Mouse (Mus musculus): ENCODE results near the gene H13.
"Not testable (repeated sequence)": the region's sequence is repeated elsewhere in the genome, so short reads cannot be mapped to it uniquely, and the experiment has no call there.

Gene H13

DNA sequence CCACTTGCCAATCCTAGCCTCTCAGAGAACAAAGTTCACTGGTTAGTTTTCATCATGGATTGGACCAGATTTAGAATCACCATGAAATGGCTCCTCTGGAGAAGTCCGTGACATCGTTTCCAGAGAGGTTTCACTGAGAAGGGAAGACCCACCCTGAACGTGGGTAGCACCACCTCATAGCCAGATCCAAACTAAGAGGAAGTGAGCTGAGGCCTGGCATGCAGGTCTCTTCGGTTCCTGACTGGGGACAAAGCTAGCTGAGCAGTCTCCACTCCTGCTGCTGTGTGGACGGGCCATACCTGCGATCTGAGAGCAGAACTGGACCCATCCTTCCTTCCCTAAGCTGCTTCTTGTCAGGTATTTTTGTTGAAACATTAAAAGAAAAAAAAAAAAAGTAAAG is 8.1 kb upstream of the H13 start:
- DNase-seq (ENCODE audit: low read depth, low spot score), result no peak

DNA sequence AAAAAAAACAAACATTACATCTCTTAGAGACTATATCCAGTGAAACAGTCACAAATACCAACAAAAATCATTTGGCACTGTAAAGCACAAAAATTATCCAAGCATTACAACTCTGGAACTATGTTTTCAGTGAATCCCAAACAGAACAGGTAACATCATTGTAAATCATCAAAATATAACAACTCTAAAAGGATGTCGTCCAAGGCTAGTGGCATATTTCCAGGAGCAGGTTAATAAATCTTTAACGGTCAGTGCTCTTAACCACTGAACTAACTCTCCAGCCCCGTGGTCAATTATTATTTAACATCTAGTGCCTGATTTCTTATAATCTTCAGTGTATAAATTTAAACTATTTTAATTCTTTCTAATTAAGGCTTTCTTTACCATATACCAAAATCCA is 3.1 kb upstream of the H13 start:
- DNase-seq (ENCODE audit: low read depth, low spot score), result not testable (repeated sequence)

GRCm38 (mm10) chr2:152669639-152670484 is 601 bp downstream of the H13 start:
- peak; percentile 40 for DNase-seq (ENCODE audit: low read depth, low spot score)

DNA sequence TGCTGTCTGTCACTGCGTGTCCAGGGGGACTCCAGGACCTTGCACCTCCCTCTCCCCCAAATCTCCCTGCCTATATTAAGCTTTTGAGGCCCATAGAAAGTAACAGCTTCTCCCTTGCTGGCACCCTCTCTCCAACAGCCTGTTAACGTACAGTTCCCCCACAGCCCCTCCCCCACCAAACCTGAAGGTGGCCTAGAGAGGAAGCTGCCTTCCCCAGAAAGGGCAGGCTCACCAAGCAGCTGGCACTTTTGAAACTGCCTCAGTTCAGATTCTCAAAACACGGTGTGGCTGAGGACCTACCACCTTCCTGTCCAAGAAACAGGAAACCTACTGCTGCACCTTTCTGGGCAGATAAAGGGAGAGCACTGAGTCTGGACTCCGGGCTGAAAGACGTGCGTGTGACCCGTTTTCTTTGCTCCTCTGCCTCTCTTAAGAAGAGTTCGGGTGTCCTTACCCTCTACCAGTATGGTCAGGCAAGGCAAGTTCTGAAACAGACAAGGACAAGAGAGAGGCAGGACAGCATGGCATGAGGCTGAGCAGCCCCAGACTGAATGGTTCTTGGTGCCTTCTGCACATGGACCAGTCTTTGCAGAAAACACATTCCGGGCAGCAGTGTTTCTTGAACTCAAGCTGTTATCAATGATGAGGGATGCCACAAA is 1.9 kb downstream of the H13 start:
- no peak for DNase-seq (ENCODE audit: low read depth, low spot score)

GRCm38 (mm10) chr2:152671642-152671999 is 2.4 kb downstream of the H13 start:
- DNase-seq (ENCODE audit: low read depth, low spot score), result peak; percentile 88

DNA sequence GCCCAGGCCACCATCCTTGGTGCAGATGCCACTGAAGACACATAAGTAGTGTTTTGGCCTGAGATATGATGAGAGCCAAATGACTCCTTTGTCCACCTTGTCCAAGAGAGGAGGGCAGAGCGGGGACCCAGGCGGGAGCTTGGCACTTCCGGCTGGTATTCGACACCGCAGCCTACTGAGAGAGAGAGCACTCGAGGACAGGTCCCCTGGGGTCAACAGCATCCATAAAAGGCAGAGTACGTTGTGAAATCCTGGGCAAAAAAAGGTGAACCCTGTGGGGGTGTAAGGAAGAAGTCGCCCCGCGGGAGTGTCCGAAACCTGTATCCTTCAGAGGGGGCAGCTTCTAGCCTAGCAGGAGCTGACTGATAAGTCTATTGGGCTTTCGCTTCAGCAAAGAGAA is 2.9 kb downstream of the H13 start:
- DNase-seq (ENCODE audit: low read depth, low spot score), result no peak

GRCm38 (mm10) chr2:152674148-152674547 is 4.9 kb downstream of the H13 start:
- no peak for DNase-seq (ENCODE audit: low read depth, low spot score)

DNA sequence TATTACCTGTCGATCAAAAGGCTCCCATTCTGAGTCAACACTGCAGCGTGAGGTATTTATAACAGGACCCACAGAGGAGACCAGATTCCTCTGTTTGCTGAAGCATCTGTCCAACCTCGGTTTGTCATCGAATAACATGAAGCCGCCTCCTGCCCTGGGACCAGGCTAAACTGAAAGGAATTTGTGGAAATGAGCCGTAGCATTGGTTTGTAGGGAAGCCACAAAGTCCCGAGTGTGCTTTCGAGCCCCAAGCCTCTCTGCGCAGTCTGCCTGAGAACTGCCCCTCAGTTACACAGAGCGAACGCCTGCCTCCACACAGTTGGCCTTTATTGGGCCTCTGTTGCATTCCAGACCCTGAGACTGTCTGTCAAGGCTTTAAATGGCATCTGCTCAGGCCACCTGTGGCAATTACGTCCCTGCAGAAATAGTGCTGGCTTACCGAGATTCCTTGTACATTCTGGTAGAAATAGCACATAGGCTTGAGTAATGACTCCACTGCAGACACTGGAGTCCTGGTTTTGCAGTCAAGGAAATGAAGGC is 6.1 kb downstream of the H13 start:
- no peak for DNase-seq (ENCODE audit: low read depth, low spot score)

DNA sequence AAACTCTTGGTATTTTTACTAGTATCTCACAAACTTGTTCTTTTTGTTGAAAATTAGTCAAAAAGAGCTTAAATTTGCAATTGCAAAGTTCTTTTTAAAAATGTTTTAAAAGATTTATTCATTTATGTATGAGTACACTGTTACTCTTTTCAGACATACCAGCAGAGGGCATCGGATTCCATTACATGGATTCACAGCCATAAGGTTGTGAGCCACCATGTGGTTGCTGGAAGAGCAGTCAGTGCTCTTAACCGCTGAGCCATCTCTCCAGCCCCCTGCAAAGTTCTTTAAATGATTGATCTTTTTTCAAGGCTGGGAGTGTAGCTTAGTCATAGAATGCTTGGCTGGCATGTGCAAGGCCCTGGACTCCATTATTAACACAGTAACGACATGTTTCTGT is 9.0 kb downstream of the H13 start:
- DNase-seq (ENCODE audit: low read depth, low spot score), result peak; percentile 87

GRCm38 (mm10) chr2:152678925-152679324 is 9.7 kb downstream of the H13 start:
- no peak for DNase-seq (ENCODE audit: low read depth, low spot score)

- no peak for DNase-seq (ENCODE audit: low read depth, low spot score)
Observed at GRCm38 (mm10) chr2:152679701-152680355, 10.6 kb downstream of the H13 start.

DNA sequence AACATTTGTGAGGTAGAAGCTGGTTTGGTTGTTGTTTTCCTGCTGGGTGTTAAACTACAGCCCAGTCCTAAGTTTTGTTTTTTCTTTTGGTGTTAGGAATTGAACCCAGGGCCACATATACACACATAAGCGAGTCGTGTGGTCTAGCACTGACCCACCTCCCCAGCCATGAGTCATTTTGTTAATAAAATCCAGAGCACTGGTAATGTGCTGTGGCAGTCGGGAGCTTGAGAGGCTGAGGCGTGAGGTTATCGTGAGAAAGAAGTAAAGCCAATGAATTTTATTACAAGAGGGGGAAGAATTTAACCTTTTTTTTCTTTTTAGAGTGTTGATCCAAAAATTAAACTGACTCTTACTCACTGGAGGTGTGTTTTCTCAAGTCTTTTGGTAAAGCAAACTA is 13.8 kb downstream of the H13 start:
- no peak for DNase-seq (ENCODE audit: low read depth, low spot score)

DNA sequence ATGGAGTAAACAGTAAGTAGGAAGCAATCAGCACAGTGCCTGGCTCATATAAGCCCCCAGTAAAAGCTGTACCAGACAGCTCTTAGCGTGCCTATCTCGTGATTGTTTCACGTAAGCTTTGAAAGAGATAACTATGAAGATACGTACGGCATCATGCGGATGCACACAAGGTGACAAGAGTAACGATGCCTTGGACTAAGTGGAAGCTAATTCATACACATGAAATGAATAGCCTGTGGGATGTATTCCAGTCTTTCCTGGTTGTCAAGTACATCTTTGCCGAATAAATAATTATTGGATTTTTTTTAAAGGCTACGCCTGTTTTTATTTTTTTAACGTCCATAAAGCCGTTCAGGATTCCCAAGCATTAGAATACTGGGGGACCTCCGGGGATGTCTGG is 17.1 kb downstream of the H13 start:
- no peak for DNase-seq (ENCODE audit: low read depth, low spot score)

- peak; percentile 100 for DNase-seq (ENCODE audit: low read depth, low spot score)
Observed at GRCm38 (mm10) chr2:152686806-152687267, 17.6 kb downstream of the H13 start, which contains the start of gene Mcts2. Gene Mcts2, plus strand, starts transcription at chr2:152687035.

GRCm38 (mm10) chr2:152691564-152692217 is 22.4 kb downstream of the H13 start:
- peak; percentile 58 for DNase-seq (ENCODE audit: low read depth, low spot score)

GRCm38 (mm10) chr2:152693233-152693632 is 24.0 kb downstream of the H13 start:
- DNase-seq (ENCODE audit: low read depth, low spot score), result peak; percentile 84

DNA sequence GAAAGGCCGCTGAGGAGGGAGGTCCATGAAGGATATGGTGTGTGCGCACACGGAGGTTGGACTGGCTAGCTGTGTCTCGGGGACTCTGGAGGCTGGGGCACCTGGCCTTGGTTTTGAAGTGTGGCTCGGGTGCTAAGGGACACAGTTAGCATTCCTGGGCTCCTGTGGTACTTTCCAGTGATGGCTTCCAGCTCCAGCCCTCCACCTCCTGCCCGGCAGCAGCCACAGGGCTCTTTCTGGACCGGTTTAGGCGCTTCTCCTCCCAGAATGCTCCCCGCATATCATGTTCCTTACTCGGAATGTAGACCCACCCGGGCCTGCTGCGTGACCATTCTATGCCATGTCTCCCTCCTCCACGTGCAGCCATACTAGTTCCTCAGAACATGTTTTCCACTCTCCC is 24.5 kb downstream of the H13 start:
- DNase-seq (ENCODE audit: low read depth, low spot score), result no peak

DNA sequence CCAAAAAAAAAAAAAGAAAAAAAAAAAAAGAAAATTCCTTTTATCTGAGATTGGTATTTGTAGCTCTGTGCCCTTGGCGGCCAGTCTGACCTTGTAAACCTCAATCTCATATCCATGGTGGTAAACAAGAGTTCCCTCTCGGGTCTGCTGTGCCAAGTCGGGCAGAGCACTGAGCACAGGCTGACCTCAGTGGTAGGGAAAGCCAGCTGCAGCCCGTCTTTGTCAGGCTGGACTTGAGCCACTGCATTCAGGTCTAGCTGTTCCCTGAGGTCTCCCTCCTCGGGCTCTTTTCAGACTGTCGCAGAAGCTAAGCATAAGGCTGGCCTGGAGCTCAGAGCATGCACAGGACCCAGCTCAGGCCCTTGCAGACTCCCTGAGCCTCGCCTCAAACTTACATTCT is 25.4 kb downstream of the H13 start:
- DNase-seq (ENCODE audit: low read depth, low spot score), result no peak

DNA sequence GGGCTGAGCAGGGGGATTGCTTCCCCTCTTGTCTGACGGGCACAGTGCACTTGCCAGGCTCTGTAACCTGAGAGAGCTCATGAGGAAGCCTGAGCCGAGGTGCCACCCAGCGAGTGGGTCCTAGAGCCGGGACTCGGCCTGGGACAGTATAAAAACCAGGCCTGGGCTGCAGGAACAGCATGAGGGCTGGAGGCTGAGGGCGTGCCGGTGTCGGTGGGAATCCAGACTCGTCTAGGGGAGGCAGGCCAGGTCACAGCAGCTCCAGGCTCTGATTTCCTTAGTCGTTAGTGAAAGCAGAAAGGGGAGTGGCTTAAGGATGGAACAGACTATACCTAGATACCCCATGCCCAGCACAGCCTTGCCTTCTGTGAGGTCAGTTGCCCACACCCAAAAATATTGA is 26.8 kb downstream of the H13 start:
- no peak for DNase-seq (ENCODE audit: low read depth, low spot score)

DNA sequence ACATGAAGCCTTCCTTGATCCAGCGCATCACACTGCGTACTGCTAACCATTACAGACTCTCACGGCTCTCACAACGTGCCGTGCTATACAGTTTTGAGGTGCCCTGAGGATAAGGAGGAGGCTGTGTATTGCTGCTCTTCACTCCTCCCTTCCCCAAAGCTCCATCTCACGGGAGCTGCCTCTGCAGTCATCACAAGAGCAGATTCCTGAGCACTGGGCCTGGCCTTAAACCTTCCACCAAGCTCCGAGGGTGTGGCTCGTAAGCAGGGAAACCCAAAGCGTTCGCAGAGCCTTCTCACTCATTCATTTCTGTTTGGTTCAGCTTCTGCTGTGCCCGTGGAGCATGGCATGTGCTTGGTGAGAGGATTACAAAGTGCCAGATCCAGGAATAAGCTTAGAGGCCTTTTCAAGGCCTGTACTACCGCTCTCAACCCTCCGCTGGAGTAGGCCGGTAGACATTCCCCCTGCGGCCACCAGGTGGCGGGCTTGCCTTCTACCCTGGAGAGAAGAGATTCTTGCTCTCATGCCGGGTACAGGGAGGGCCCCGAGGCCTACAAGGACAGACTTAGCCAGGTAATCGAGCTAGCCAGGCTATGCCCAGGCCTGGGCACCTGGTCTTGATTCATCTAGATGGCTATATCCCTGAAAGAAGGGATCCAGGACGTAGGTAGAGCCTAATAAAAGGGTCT is 27.4 kb downstream of the H13 start:
- DNase-seq (ENCODE audit: low read depth, low spot score), result peak; percentile 97

GRCm38 (mm10) chr2:152700138-152700537 is 30.9 kb downstream of the H13 start:
- no peak for DNase-seq (ENCODE audit: low read depth, low spot score)
